Mouse (Mus musculus) ES-Bruce4 (cell line): ENCODE data around the gene Slc16a14. TPM values are rescaled to one million over a fixed set of nuclear protein-coding genes. Genes with fewer than 3 reads are reported as not detected.

Source experiments
- H3K27ac ChIP-seq: 2 replicates; pipeline ENCODE4 v1.5.1; 2012; ENCODE audit warnings: low read length, inconsistent platforms; ENCODE audit not compliant: insufficient read depth
- H3K27me3 ChIP-seq: 2 replicates; pipeline ENCODE4 v1.6.1; 2012; ENCODE audit warnings: mild to moderate bottlenecking, low read length, inconsistent platforms; ENCODE audit not compliant: control insufficient read depth, poor library complexity, insufficient read depth, severe bottlenecking
- H3K36me3 ChIP-seq: 2 replicates; pipeline ENCODE4 v1.6.1; 2012; ENCODE audit warnings: inconsistent platforms, mild to moderate bottlenecking, low read length, moderate library complexity; ENCODE audit not compliant: control insufficient read depth, poor library complexity, insufficient read depth, severe bottlenecking
- H3K4me1 ChIP-seq: one replicate; pipeline ENCODE4 v1.8.1; 2011; ENCODE audit warnings: low read length; ENCODE audit not compliant: control insufficient read depth, insufficient read depth
- H3K4me3 ChIP-seq: 2 replicates; pipeline ENCODE4 v1.5.1; 2011; ENCODE audit warnings: low read depth, mild to moderate bottlenecking, low read length
- H3K9ac ChIP-seq: 2 replicates; pipeline ENCODE4 v1.6.1; 2012; ENCODE audit warnings: low read depth, mild to moderate bottlenecking, inconsistent platforms; ENCODE audit not compliant: poor library complexity, severe bottlenecking
- H3K9me3 ChIP-seq: replicated peaks from 2 replicates; pipeline ENCODE4 v1.6.1; 2012; ENCODE audit warnings: mild to moderate bottlenecking, low read length, inconsistent platforms; ENCODE audit not compliant: control insufficient read depth, poor library complexity, insufficient read depth, severe bottlenecking
- CTCF ChIP-seq: IDR thresholded peaks from one replicate; pipeline ENCODE4 v1.8.1; 2011; ENCODE audit warnings: low read depth, low read length
- EP300 ChIP-seq: IDR thresholded peaks from 2 replicates; pipeline ENCODE4 v1.6.1; 2011; ENCODE audit warnings: low read depth, low read length; ENCODE audit not compliant: insufficient read depth
- POLR2A ChIP-seq: IDR thresholded peaks from one replicate; pipeline ENCODE4 v1.8.1; 2011; ENCODE audit warnings: low read length; ENCODE audit not compliant: insufficient read depth
- polyA plus RNA-seq: library from polyadenylated mRNA; stranded (reverse); fragments of >200 nt; gene quantifications from 2 replicates; pipeline ENCODE4 v1.2.4, GENCODE M21; 2011; ENCODE audit warnings: low read depth; ENCODE audit not compliant: missing spikeins, insufficient read depth, insufficient read length

The Slc16a14 gene
- polyA plus RNA-seq, 1 experiment: 0.54 TPM

- no peak for TF ChIP-seq POLR2A
- TF ChIP-seq EP300: no peak
- TF ChIP-seq CTCF: peak; percentile 55
- Histone ChIP-seq H3K9me3 (no peaks in the 10 kb centered on the region), H3K27ac (no peak overlapping the region), H3K9ac (no peak overlapping the region), H3K36me3 (no peaks in the 10 kb centered on the region), H3K27me3 (no peaks in the 10 kb centered on the region), H3K4me1 (peaks cover 9% of the 10 kb centered on the region), H3K4me3 (no peak overlapping the region)
Observed at GRCm38 (mm10) chr1:84885921-84886320, 49.0 kb downstream of the Slc16a14 start.

GRCm38 (mm10) chr1:84885174-84885573 lies 49.8 kb downstream of the Slc16a14 start:
- peaks cover 9% of the 10 kb centered on the region for H3K4me1 ChIP-seq
- TF ChIP-seq POLR2A (no peak), EP300 (no peak), CTCF (no peak)
- H3K36me3 ChIP-seq: no peaks in the 10 kb centered on the region
- no peak overlapping the region for H3K27ac ChIP-seq
- no peak overlapping the region for H3K9ac ChIP-seq
- no peaks in the 10 kb centered on the region for H3K27me3 ChIP-seq
- H3K9me3 ChIP-seq: no peaks in the 10 kb centered on the region
- H3K4me3 ChIP-seq: no peak overlapping the region

GRCm38 (mm10) chr1:84883889-84884288 lies 51.0 kb downstream of the Slc16a14 start:
- TF ChIP-seq EP300: no peak
- no peak for TF ChIP-seq CTCF
- TF ChIP-seq POLR2A: no peak
- Histone ChIP-seq H3K27me3 (no peaks in the 10 kb centered on the region), H3K36me3 (no peaks in the 10 kb centered on the region), H3K4me1 (peaks cover 7% of the 10 kb centered on the region), H3K4me3 (no peak overlapping the region), H3K9me3 (no peaks in the 10 kb centered on the region), H3K27ac (no peak overlapping the region), H3K9ac (no peak overlapping the region)

- H3K36me3 ChIP-seq: no peaks in the 10 kb centered on the region
- TF ChIP-seq POLR2A (no peak), EP300 (no peak), CTCF (no peak)
- H3K4me3 ChIP-seq: no peak overlapping the region
- H3K9me3 ChIP-seq: no peaks in the 10 kb centered on the region
- peak overlapping the region; percentile 92 for H3K27ac ChIP-seq
- H3K4me1 ChIP-seq: peaks cover 7% of the 10 kb centered on the region
- no peak overlapping the region for H3K9ac ChIP-seq
- no peaks in the 10 kb centered on the region for H3K27me3 ChIP-seq
Observed at GRCm38 (mm10) chr1:84882937-84883336, 52.0 kb downstream of the Slc16a14 start.

- H3K4me1 ChIP-seq: peaks cover 4% of the 10 kb centered on the region
- peak; percentile 30; the same call in 1 of the 2 replicates for TF ChIP-seq EP300
- no peak for TF ChIP-seq CTCF
- H3K27ac ChIP-seq: peak overlapping the region; percentile 92
Observed at GRCm38 (mm10) chr1:84882066-84882532, 52.8 kb downstream of the Slc16a14 start.

GRCm38 (mm10) chr1:84881248-84882065 lies 53.5 kb downstream of the Slc16a14 start:
- peak overlapping the region; percentile 92 for H3K27ac ChIP-seq
- H3K27me3 ChIP-seq: no peaks in the 10 kb centered on the region
- peaks cover 4% of the 10 kb centered on the region for H3K4me1 ChIP-seq
- peak overlapping the region; percentile 31; the same call in 1 of the 2 replicates for H3K9ac ChIP-seq
- no peak overlapping the region for H3K4me3 ChIP-seq
- no peaks in the 10 kb centered on the region for H3K36me3 ChIP-seq
- TF ChIP-seq EP300 (0 out of 2 replicates have a peak, but pooled peaks have one; percentile 33), POLR2A (no peak), CTCF (peak; percentile 84)
- no peaks in the 10 kb centered on the region for H3K9me3 ChIP-seq

More at GRCm38 (mm10) chr1:84882066-84882532, 52.8 kb downstream of the Slc16a14 start:
- no peaks in the 10 kb centered on the region for H3K9me3 ChIP-seq
- no peak overlapping the region for H3K4me3 ChIP-seq
- H3K27me3 ChIP-seq: no peaks in the 10 kb centered on the region
- peak overlapping the region; percentile 31; the same call in 1 of the 2 replicates for H3K9ac ChIP-seq
- H3K36me3 ChIP-seq: no peaks in the 10 kb centered on the region
